Mouse (Mus musculus): ENCODE results near the gene Atp11c.

Gene Atp11c

GRCm38 (mm10) chrX:60592598-60592997 lies at the start of gene Atp11c:
Gene Atp11c (minus strand): TSS chrX:60592698.
- no peak for DNase-seq (ENCODE audit: low spot score in 2 of 2)

DNA sequence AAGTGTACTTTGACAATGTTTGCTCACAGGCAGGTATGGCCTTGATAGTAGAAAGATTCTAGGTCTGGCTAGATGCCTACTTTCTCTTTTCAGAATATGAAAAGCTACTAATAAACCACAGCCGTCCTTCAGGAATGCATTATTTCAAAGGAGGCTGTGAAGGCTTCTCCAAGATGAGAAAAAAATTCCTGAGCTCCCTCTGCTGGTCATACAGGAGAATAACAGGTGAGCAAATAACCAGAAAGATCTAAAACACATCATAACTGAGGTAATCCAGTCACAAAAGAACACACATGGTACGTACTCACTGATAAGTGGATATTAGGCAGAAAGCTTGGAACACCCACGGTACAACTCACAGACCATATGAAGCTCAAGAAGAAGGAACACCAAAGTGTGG lies 16.7 kb upstream of the Atp11c start:
- DNase-seq (ENCODE audit: low spot score in 2 of 2) = peak in 1 of 2 experiments; percentile 5

DNA sequence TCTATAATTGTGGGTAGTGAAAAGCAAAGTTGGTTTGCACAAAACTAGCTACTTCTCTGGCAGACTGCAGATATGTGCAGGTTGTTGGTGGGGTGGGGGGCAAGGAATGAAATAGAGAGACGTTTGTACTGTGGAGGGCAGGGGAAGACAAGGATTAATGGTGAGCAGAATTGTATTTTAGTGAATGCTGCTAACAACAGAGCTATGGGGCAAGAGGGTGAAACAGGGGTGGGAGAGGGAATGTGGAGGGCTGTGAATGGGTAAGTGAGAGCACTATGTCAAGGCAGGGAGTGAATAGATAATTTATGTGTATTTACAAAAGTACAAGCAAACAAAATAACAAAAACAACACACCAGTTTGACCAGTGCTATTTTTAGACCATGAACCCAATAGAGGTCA lies 22.0 kb downstream of the Atp11c start:
- no peak for DNase-seq (ENCODE audit: low spot score in 2 of 2)

- no peak for DNase-seq (ENCODE audit: low spot score in 2 of 2)
Measured at GRCm38 (mm10) chrX:60569047-60569446, 23.5 kb downstream of the Atp11c start.

DNA sequence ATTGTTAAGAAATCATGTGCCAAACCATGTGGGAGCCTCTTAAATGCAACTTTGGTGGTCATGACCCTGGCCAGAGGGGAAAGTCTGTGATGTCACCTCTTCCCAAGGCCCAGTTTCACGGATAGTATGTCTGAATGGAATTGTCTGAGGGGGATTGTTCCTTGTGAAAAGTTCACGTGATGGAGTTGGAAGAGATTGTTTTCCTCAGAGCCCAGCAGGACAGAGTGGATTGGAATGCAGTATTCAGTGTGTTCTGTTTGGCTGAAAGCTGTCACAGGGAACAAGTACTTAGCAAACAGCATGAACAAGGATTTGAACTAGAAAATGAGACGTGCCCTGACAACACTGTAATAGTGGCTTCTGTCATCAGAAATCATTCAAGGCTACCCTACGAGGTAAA lies 37.3 kb downstream of the Atp11c start:
- DNase-seq (ENCODE audit: low spot score in 2 of 2) = no peak

DNA sequence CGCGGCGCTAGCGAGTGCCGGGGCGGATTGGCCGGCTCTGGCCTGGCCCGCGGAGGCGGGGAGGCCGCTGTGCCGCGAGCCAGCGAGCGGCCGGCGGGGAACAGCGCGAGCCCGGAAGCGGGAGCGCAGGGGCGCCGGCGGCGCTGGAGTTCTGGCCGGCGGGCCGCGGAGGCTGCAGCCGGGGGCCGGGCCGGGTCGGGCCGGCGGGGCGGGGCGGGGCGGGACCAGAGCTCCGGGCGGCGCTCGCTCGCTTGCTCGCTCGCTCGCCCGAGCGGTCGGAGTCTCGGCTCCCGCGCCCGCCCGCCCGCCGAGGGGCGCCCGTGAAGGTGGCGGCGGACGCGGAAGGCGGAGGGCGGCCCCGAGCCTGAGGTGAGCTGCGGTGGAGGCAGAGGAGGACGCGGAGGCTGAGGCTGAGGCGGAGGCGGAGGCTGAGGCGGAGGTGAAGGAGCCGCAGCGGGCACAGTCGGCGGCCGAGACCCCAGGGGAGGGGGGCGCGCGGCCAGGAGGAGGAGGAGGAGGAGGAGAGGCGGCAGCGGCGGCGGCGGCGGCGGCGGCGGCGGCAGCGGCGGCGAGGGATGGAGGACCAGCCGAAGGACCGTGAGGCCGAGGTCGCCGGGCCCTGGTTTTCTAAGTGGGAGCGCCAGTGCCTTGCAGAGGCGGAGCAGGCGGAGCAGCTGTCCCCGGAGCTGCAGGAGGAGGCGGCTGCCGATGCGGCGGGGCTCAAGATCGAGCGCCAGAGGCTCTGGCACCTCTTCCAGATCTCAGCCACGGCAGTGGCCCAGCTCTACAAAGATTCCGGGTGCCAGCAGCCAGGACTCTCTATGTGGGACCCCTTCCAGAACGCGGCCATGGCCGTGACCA lies 44.8 kb downstream of the Atp11c start:
- peak in 1 of 2 experiments; percentile 6 for DNase-seq (ENCODE audit: low spot score in 2 of 2)

DNA sequence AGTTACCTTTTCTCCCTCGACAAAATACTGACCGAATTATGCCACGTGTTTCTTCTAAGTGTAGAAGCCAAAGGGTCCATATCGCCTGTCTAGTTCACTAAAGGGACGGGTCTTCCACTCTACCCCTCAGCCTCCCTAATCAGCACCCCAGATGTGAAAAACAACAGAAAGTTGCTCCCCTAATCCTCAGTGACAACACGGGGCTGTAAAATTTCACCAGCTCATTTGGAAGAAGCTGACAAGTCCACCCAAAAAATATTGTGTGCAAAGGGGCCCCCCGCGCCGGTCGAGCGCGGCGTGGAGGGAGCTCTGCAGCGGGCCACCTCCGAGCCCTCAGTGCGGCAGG lies 45.4 kb downstream of the Atp11c start:
- DNase-seq (ENCODE audit: low spot score in 2 of 2) = no peak

DNA sequence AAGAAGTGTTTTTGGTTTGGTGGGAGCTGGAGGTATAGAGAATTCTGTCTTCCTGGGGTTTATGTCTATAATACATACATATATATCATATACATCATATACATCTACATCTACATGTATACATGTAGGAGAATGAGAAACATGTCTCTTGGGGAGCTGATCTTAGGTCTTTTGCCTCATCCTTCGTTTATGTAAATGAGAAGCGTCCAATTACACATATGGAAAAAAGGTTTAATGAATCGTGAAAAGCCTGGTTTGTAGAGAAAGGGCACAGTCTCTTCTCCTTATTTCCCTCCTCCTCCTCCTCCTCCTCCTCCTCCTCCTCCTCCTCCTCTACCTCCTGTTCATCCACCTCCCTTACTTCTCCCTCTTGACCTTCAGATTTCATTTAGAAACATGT lies 46.6 kb downstream of the Atp11c start:
- DNase-seq (ENCODE audit: low spot score in 2 of 2) = no peak

GRCm38 (mm10) chrX:60545444-60545843 lies 47.1 kb downstream of the Atp11c start:
- DNase-seq (ENCODE audit: low spot score in 2 of 2) = no peak

DNA sequence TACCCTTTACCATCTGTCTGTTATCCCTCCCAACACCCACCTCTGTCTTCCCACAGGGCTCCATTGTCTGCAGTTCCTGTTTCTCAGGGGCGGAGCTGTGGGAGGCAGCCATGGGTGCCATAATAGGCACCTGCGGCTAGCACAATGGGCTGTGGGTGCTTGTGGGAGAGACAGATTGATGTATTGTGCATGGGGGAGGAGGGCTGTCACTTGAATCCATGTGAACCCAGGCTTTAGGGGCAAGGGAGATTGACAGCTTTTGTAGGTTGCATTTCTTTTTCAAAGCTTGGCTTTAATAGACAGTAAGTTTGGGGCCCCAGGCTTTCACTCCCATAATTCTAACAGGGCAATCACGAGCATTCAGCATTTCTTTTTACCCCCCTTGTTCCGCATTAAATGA lies 48.4 kb downstream of the Atp11c start:
- DNase-seq (ENCODE audit: low spot score in 2 of 2) = no peak

DNA sequence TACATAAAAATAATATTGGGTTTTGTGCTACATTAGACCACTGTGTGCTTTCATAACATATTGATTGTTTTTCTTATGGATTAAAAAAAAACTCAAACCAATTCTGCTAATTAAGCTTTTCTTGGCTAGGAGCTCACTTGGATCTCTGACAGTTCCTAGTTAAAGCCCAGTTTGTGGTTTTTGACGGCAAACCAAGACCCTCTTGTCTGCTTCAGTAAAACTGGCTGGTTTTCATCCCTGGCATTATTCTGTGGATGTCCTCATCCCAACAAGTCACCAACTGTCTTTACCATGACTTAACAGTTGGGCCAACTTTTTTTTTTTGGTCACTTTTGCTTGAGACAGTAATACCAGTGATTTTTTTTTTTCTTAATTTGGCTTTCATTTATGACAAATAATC lies 49.6 kb downstream of the Atp11c start:
- DNase-seq (ENCODE audit: low spot score in 2 of 2) = no peak

GRCm38 (mm10) chrX:60539149-60539548 lies 53.3 kb downstream of the Atp11c start, which contains the start of gene Gm7073:
Gene Gm7073 (minus strand): TSS chrX:60539249.
- no peak for DNase-seq (ENCODE audit: low spot score in 2 of 2)

- peak in 1 of 2 experiments; percentile 12 for DNase-seq (ENCODE audit: low spot score in 2 of 2)
Measured at GRCm38 (mm10) chrX:60503995-60504394, 88.5 kb downstream of the Atp11c start.

GRCm38 (mm10) chrX:60497750-60498149 lies 94.7 kb downstream of the Atp11c start:
- no peak for DNase-seq (ENCODE audit: low spot score in 2 of 2)

DNA sequence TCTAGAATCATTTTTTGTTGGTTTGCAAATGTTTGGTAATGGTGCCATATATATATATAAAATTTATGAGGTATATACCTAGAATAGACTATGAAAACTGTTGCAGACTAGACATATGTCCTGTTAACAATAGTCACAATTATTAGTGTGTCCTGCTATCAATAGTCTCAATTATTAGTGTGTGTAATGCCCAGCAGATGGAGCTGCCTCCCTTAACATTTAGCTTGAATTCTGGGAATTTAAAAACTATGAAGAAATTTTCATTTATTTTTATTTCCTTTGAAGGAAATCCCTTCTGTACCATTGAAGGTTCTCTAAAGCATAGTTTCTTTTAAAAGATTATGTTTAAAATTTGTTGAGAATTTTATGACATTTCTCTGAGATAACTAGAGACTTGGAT lies 97.2 kb downstream of the Atp11c start:
- DNase-seq (ENCODE audit: low spot score in 2 of 2) = no peak

DNA sequence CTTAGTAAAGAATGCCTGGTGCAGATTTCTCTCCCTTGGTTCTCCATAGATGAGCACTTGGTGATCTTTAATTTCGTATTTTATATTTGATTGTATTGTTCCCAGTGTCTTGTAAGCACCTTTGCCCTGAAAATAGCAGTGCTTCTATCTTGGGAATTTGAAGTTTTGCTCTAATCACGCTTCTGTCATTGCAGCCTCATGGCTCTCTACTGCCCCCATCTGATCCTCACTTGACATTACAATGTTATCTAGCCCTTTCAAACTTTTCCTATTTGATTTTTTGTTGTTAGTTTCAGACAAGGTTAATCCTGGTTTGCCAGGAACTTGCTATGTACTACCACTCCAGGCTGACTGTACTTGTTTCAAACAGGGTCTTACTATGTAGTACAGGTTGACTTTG lies 128.7 kb downstream of the Atp11c start:
- no peak for DNase-seq (ENCODE audit: low spot score in 2 of 2)

DNA sequence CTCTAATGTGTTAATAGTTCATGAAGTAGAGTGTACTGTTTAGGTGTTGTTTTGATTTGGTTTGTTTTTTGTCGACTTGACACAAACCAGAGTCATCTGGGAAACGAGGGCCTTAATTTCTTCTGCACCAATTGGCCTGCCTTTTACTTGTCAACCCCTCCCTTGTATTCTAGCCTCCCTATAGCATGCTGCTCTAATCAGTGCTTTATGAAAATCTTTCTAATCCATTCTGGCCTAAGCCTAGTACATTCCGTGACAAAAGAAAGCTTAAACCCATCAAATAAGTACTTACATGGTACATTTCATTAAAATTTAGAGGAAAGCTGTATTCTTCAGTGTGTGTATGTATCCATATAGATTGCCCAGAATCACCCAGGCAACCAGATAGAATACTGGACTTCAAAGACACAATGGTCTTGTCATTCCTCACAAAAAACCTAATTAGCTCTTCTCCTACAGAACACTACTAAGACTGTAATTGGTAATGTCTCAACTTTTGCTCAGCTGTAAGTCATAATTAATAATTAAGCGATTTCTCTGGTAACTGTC lies 177.9 kb downstream of the Atp11c start:
- DNase-seq (ENCODE audit: low spot score in 2 of 2) = no peak

- DNase-seq (ENCODE audit: low spot score in 2 of 2) = no peak
Measured at GRCm38 (mm10) chrX:60405681-60406080, 186.8 kb downstream of the Atp11c start.

- peak; percentile 72 to 87 for DNase-seq (ENCODE audit: low spot score in 2 of 2)
Measured at GRCm38 (mm10) chrX:60404668-60405044, 187.8 kb downstream of the Atp11c start.

- DNase-seq (ENCODE audit: low spot score in 2 of 2) = peak in 1 of 2 experiments; percentile 5
Measured at GRCm38 (mm10) chrX:60403764-60404667, 188.5 kb downstream of the Atp11c start.

- DNase-seq (ENCODE audit: low spot score in 2 of 2) = no peak
Measured at GRCm38 (mm10) chrX:60403062-60403763, 189.3 kb downstream of the Atp11c start.

DNA sequence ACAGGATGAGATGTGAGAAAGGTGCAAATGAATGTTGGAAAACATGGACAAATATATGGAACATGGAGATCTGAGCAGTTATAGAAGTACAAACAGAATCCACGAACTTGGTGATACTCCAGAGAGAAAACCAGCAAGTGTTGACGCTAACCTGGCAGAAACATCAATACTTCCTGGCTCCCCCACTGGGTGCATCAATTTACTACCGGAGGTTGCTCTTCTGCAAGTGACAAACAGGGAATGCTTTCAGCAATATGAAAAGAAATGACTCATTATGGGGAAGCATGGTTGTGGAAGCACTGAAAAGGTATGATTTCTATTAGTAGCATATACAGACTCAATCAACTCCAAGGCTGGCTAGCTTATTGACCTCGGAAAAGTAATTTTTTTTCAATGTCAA lies 198.2 kb downstream of the Atp11c start:
- no peak for DNase-seq (ENCODE audit: low spot score in 2 of 2)
